Mouse (Mus musculus) MEL (cell line): Measurements from ENCODE around the gene Steap3. TPM values are rescaled to one million over a fixed set of nuclear protein-coding genes. Genes with fewer than 3 reads are reported as not detected.

Experiments
- DNase-seq: peaks from one replicate; pipeline ENCODE4 v3.0.0; 2011; ENCODE audit warnings: low read depth, low spot score
- H3K27ac ChIP-seq: 2 replicates; pipeline ENCODE4 v1.5.1; 2012; ENCODE audit warnings: low read depth, mild to moderate bottlenecking, control low read depth, low read length, moderate library complexity; ENCODE audit not compliant: control insufficient read depth
- H3K27me3 ChIP-seq, 2 experiments: fragments of 150-350 bp in 1 of 2; sonication (generic) in 1 of 2; 2 replicates each; pipeline ENCODE4 v1.6.1; 2012; ENCODE audit warnings: low read length in 2 of 2, mild to moderate bottlenecking in 2 of 2, improper control_type of control experiment in 1 of 2, moderate library complexity in 1 of 2; ENCODE audit not compliant: insufficient read depth in 2 of 2, control insufficient read depth in 1 of 2
- H3K36me3 ChIP-seq, 2 experiments: 2 replicates each; pipeline ENCODE4 v1.6.1; 2012 to 2014; ENCODE audit warnings: low read length in 2 of 2, improper control_type of control experiment in 1 of 2, inconsistent platforms in 1 of 2, mild to moderate bottlenecking in 1 of 2; ENCODE audit not compliant: insufficient read depth in 2 of 2, control insufficient read depth in 1 of 2
- H3K4me1 ChIP-seq, 2 experiments: fragments of 150-350 bp in 1 of 2; sonication (generic) in 1 of 2; 2 replicates each; pipeline ENCODE4 v1.6.1; 2012; ENCODE audit warnings: low read length in 2 of 2, improper control_type of control experiment in 1 of 2, mild to moderate bottlenecking in 1 of 2; ENCODE audit not compliant: insufficient read depth in 2 of 2, control insufficient read depth in 1 of 2
- H3K4me3 ChIP-seq, 2 experiments: fragments of 150-350 bp in 1 of 2; sonication (generic) in 1 of 2; 2 replicates each; pipeline ENCODE4 v1.5.1; 2012; ENCODE audit warnings: low read depth in 2 of 2, low read length in 2 of 2, mild to moderate bottlenecking in 2 of 2, moderate library complexity in 2 of 2, control low read depth in 1 of 2, improper control_type of control experiment in 1 of 2; ENCODE audit not compliant: control insufficient read depth in 1 of 2, insufficient read depth in 1 of 2
- H3K79me2 ChIP-seq: 2 replicates; pipeline ENCODE4 v1.6.1; 2012; ENCODE audit warnings: mild to moderate bottlenecking, low read length, moderate library complexity; ENCODE audit not compliant: control insufficient read depth, poor library complexity, insufficient read depth
- H3K9ac ChIP-seq: 2 replicates; pipeline ENCODE4 v1.6.1; 2012; ENCODE audit warnings: low read depth, mild to moderate bottlenecking, control low read depth, low read length, moderate library complexity; ENCODE audit not compliant: control insufficient read depth, poor library complexity, severe bottlenecking
- H3K9me3 ChIP-seq: fragments of 150-350 bp; sonication (generic); replicated peaks from 2 replicates; pipeline ENCODE4 v1.6.1; 2012; ENCODE audit warnings: mild to moderate bottlenecking, low read length, improper control_type of control experiment, moderate library complexity; ENCODE audit not compliant: insufficient read depth
- BHLHE40 ChIP-seq: IDR thresholded peaks from 2 replicates; pipeline ENCODE4 v1.6.1; 2012; ENCODE audit warnings: low read depth, mild to moderate bottlenecking, inconsistent platforms, low read length, improper control_type of control experiment, borderline replicate concordance
- CHD1 ChIP-seq: IDR thresholded peaks from 2 replicates; pipeline ENCODE4 v1.6.1; 2012; ENCODE audit warnings: low read depth, mild to moderate bottlenecking, inconsistent platforms, low read length, improper control_type of control experiment
- CHD2 ChIP-seq: IDR thresholded peaks from 2 replicates; pipeline ENCODE4 v1.6.1; 2011; ENCODE audit warnings: low read length, improper control_type of control experiment
- CTCF ChIP-seq, 3 experiments: IDR thresholded peaks in 2 of 3; conservative IDR thresholded peaks in 1 of 3; 2 replicates each; pipeline ENCODE4 v1.5.1; 2011 to 2012; ENCODE audit warnings: low read length in 3 of 3, low read depth in 2 of 3, mild to moderate bottlenecking in 2 of 3, improper control_type of control experiment in 1 of 3, inconsistent platforms in 1 of 3, mixed read lengths in 1 of 3, moderate library complexity in 1 of 3; ENCODE audit not compliant: control insufficient read depth in 1 of 3, insufficient read depth in 1 of 3, poor library complexity in 1 of 3, severe bottlenecking in 1 of 3
- E2F4 ChIP-seq: IDR thresholded peaks from 2 replicates; pipeline ENCODE4 v1.6.1; 2011; ENCODE audit warnings: low read depth, low read length, improper control_type of control experiment, borderline replicate concordance
- ELF1 ChIP-seq: IDR thresholded peaks from 2 replicates; pipeline ENCODE4 v1.6.1; 2014; ENCODE audit warnings: low read depth, mild to moderate bottlenecking, inconsistent platforms, low read length, improper control_type of control experiment, moderate library complexity
- EP300 ChIP-seq, 2 experiments: IDR thresholded peaks; 2 replicates each; pipeline ENCODE4 v1.6.1; 2011; ENCODE audit warnings: improper control_type of control experiment in 2 of 2, low read length in 2 of 2, low read depth in 1 of 2, mild to moderate bottlenecking in 1 of 2
- ETS1 ChIP-seq: IDR thresholded peaks from 2 replicates; pipeline ENCODE4 v1.6.1; 2012; ENCODE audit warnings: low read depth, mild to moderate bottlenecking, inconsistent platforms, low read length, improper control_type of control experiment, moderate library complexity
- GABPA ChIP-seq: IDR thresholded peaks from 2 replicates; pipeline ENCODE4 v1.6.1; 2012; ENCODE audit warnings: low read depth, mild to moderate bottlenecking, inconsistent platforms, low read length, improper control_type of control experiment, moderate library complexity
- GATA1 ChIP-seq: IDR thresholded peaks from 2 replicates; pipeline ENCODE4 v1.6.1; 2011; ENCODE audit warnings: low read depth, low read length, improper control_type of control experiment
- HCFC1 ChIP-seq: IDR thresholded peaks from 2 replicates; pipeline ENCODE4 v1.6.1; 2012; ENCODE audit warnings: low read depth, mild to moderate bottlenecking, inconsistent platforms, low read length, improper control_type of control experiment, moderate library complexity
- JUND ChIP-seq: IDR thresholded peaks from 2 replicates; pipeline ENCODE4 v1.6.1; 2011; ENCODE audit warnings: low read depth, mild to moderate bottlenecking, improper control_type of control experiment, low read length
- KAT2A ChIP-seq: conservative IDR thresholded peaks from 2 replicates; pipeline ENCODE4 v1.6.1; 2012; ENCODE audit warnings: low read depth, low read length, improper control_type of control experiment, inconsistent platforms
- MAFK ChIP-seq: IDR thresholded peaks from 2 replicates; pipeline ENCODE4 v1.6.1; 2011; ENCODE audit warnings: low read depth, mild to moderate bottlenecking, low read length, improper control_type of control experiment, borderline replicate concordance
- MAX ChIP-seq: IDR thresholded peaks from 2 replicates; pipeline ENCODE4 v1.6.1; 2011; ENCODE audit warnings: low read length, improper control_type of control experiment
- MAZ ChIP-seq: IDR thresholded peaks from 2 replicates; pipeline ENCODE4 v1.6.1; 2012; ENCODE audit warnings: low read depth, mild to moderate bottlenecking, inconsistent platforms, low read length, improper control_type of control experiment
- MEF2A ChIP-seq: IDR thresholded peaks from 2 replicates; pipeline ENCODE4 v1.6.1; 2014; ENCODE audit warnings: low read depth, mild to moderate bottlenecking, inconsistent platforms, low read length, improper control_type of control experiment; ENCODE audit not compliant: poor library complexity, insufficient replicate concordance, severe bottlenecking; ENCODE audit errors: extremely low read depth
- MXI1 ChIP-seq: IDR thresholded peaks from 2 replicates; pipeline ENCODE4 v1.6.1; 2011; ENCODE audit warnings: mild to moderate bottlenecking, low read depth, low read length, improper control_type of control experiment
- MYB ChIP-seq: IDR thresholded peaks from 2 replicates; pipeline ENCODE4 v1.6.1; 2011; ENCODE audit warnings: mild to moderate bottlenecking, low read depth, low read length, improper control_type of control experiment
- MYC ChIP-seq: IDR thresholded peaks from 2 replicates; pipeline ENCODE4 v1.6.1; 2011; ENCODE audit warnings: low read depth, mild to moderate bottlenecking, low read length, improper control_type of control experiment, moderate library complexity
- NRF1 ChIP-seq: IDR thresholded peaks from 2 replicates; pipeline ENCODE4 v1.6.1; 2014; ENCODE audit warnings: low read depth, mild to moderate bottlenecking, inconsistent platforms, low read length, improper control_type of control experiment, moderate library complexity; ENCODE audit not compliant: poor library complexity, insufficient read depth, severe bottlenecking
- POLR2A ChIP-seq, 2 experiments: IDR thresholded peaks; 2 replicates each; pipeline ENCODE4 v1.6.1; 2011 to 2012; ENCODE audit warnings: low read length in 2 of 2, mild to moderate bottlenecking in 2 of 2, control low read depth in 1 of 2, improper control_type of control experiment in 1 of 2, low read depth in 1 of 2, moderate library complexity in 1 of 2; ENCODE audit not compliant: control insufficient read depth in 1 of 2, insufficient read depth in 1 of 2, poor library complexity in 1 of 2
- POLR2AphosphoS2 ChIP-seq: IDR thresholded peaks from 2 replicates; pipeline ENCODE4 v1.6.1; 2011; ENCODE audit warnings: low read length, improper control_type of control experiment
- POLR2AphosphoS5 ChIP-seq: IDR thresholded peaks from 2 replicates; pipeline ENCODE4 v1.6.1; 2012; ENCODE audit warnings: low read depth, borderline replicate concordance, mild to moderate bottlenecking, inconsistent platforms, low read length, moderate library complexity, mixed read lengths
- RAD21 ChIP-seq: IDR thresholded peaks from 2 replicates; pipeline ENCODE4 v1.6.1; 2011; ENCODE audit warnings: mild to moderate bottlenecking, low read depth, low read length, improper control_type of control experiment
- RCOR1 ChIP-seq: IDR thresholded peaks from 2 replicates; pipeline ENCODE4 v1.6.1; 2012; ENCODE audit warnings: low read depth, mild to moderate bottlenecking, inconsistent platforms, low read length, improper control_type of control experiment
- SIN3A ChIP-seq: IDR thresholded peaks from 2 replicates; pipeline ENCODE4 v1.6.1; 2012; ENCODE audit warnings: low read length, improper control_type of control experiment, inconsistent platforms
- SMC3 ChIP-seq: IDR thresholded peaks from 2 replicates; pipeline ENCODE4 v1.6.1; 2011; ENCODE audit warnings: low read depth, low read length, improper control_type of control experiment
- TBP ChIP-seq: IDR thresholded peaks from 2 replicates; pipeline ENCODE4 v1.8.0; 2011; ENCODE audit warnings: low read depth, low read length, improper control_type of control experiment
- TCF12 ChIP-seq: IDR thresholded peaks from 2 replicates; pipeline ENCODE4 v1.6.1; 2014; ENCODE audit warnings: low read depth, mild to moderate bottlenecking, inconsistent platforms, low read length, improper control_type of control experiment, moderate library complexity
- UBTF ChIP-seq: IDR thresholded peaks from 2 replicates; pipeline ENCODE4 v1.6.1; 2012; ENCODE audit warnings: low read depth, mild to moderate bottlenecking, inconsistent platforms, low read length, improper control_type of control experiment, moderate library complexity, borderline replicate concordance; ENCODE audit not compliant: insufficient read depth
- USF1 ChIP-seq: IDR thresholded peaks from 2 replicates; pipeline ENCODE4 v1.6.1; 2014; ENCODE audit warnings: low read depth, mild to moderate bottlenecking, inconsistent platforms, low read length, improper control_type of control experiment, moderate library complexity
- USF2 ChIP-seq, 2 experiments: IDR thresholded peaks; 2 replicates each; pipeline ENCODE4 v1.6.1; 2011 to 2012; ENCODE audit warnings: improper control_type of control experiment in 2 of 2, low read length in 2 of 2, borderline replicate concordance in 1 of 2, inconsistent platforms in 1 of 2, low read depth in 1 of 2, mild to moderate bottlenecking in 1 of 2; ENCODE audit not compliant: insufficient read depth in 1 of 2
- ZC3H11A ChIP-seq: IDR thresholded peaks from 2 replicates; pipeline ENCODE4 v1.6.1; 2012; ENCODE audit warnings: low read depth, mild to moderate bottlenecking, inconsistent platforms, low read length, improper control_type of control experiment
- ZKSCAN1 ChIP-seq: IDR thresholded peaks from 2 replicates; pipeline ENCODE4 v1.6.1; 2012; ENCODE audit warnings: low read depth, mild to moderate bottlenecking, inconsistent platforms, low read length, improper control_type of control experiment, moderate library complexity
- ZMIZ1 ChIP-seq: IDR thresholded peaks from 2 replicates; pipeline ENCODE4 v1.6.1; 2012; ENCODE audit warnings: low read depth, mild to moderate bottlenecking, inconsistent platforms, low read length, improper control_type of control experiment, moderate library complexity
- ZNF384 ChIP-seq: IDR thresholded peaks from 2 replicates; pipeline ENCODE4 v1.6.1; 2012; ENCODE audit warnings: low read depth, mild to moderate bottlenecking, inconsistent platforms, low read length, improper control_type of control experiment
- polyA plus RNA-seq, 2 experiments: library from polyadenylated mRNA; stranded (reverse) in 1 of 2; unstranded in 1 of 2; fragments of >175 nt in 1 of 2; fragments of >200 nt in 1 of 2; gene quantifications; 2 replicates each; pipeline versions ENCODE4 v1.2.1 to v1.2.4; 2012; ENCODE audit warnings: low replicate concordance in 2 of 2, low read depth in 1 of 2; ENCODE audit not compliant: insufficient read length in 2 of 2, insufficient read depth in 1 of 2, missing spikeins in 1 of 2
- total RNA-seq: library from RNA; depleted of rRNA; stranded (reverse); fragments of 300-350 nt; gene quantifications from 2 replicates; pipeline ENCODE4 v1.2.3, GENCODE M21; 2012

Gene Steap3
- total and polyA plus RNA-seq, 3 experiments, result 50.2 to 101 (median 98.2) TPM

DNA sequence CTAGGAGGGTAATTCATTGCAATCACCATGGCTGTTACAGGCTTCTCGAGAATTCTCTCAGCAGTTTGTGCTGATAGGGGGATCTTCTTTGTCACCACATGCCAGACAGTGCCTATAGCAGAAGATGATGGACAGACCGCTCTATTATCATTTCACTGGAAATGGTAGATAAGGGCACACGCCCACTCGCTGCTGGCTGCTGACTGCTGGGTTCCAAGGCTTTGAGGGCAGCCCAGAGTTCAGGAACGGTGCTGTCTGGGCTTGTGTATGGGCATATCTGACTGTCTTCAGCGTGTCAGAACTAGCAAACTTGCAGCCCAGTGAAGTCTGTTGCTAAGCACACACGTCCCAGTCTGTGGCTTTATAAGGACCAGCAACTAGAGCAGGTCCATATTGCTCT, 13.3 kb downstream of the Steap3 start:
- Histone ChIP-seq H3K27me3 (no peaks in the 10 kb centered on the region), H3K4me1 (peaks cover 18 to 66% of the 10 kb centered on the region in 2 experiments), H3K79me2 (peaks cover 55% of the 10 kb centered on the region), H3K27ac (peak overlapping the region; percentile 99), H3K9ac (peak overlapping the region; percentile 78), H3K36me3 (peaks cover 0 to 58% of the 10 kb centered on the region in 2 experiments; a peak in 2 of 4 replicates), H3K4me3 (peak overlapping the region; percentile 64 to 79; a peak in 3 of 4 replicates), H3K9me3 (no peaks in the 10 kb centered on the region)
- peak; percentile 94 for DNase-seq
- TF ChIP-seq CHD1 (no peak), ETS1 (peak; percentile 90), MAFK (no peak), POLR2AphosphoS2 (no peak; the same call in 1 of the 2 replicates), SIN3A (peak; percentile 92), SMC3 (no peak), ELF1 (no peak; the same call in 1 of the 2 replicates), MAZ (0 out of 2 replicates have a peak, but pooled peaks have one; percentile 19), NRF1 (no peak), E2F4 (no peak), EP300 (IDR thresholded peaks at IDR 0.05; ENCODE audit: low read depth in 1 of 2, low read length in 2 of 2) (peak; percentile 91 to 98), BHLHE40 (no peak), ZMIZ1 (0 out of 2 replicates have a peak, but pooled peaks have one; percentile 38), MAX (peak; percentile 62), ZC3H11A (no peak), MEF2A (no peak), JUND (no peak), CHD2 (no peak), MXI1 (peak; percentile 85), MYC (peak; percentile 53; the same call in 1 of the 2 replicates), RCOR1 (0 out of 2 replicates have a peak, but pooled peaks have one; percentile 33), KAT2A (no peak), USF2 (IDR thresholded peaks at IDR 0.05; ENCODE audit: borderline replicate concordance in 1 of 2, insufficient read depth in 1 of 2, low read depth in 1 of 2, low read length in 2 of 2) (no peak), TCF12 (peak; percentile 95), HCFC1 (no peak), CTCF (IDR thresholded peaks at IDR 0.05 in 2 of 3, conservative IDR thresholded peaks at IDR 0.05 in 1 of 3; ENCODE audit: control insufficient read depth in 1 of 3, insufficient read depth in 1 of 3, low read depth in 2 of 3, low read length in 3 of 3, poor library complexity in 1 of 3, severe bottlenecking in 1 of 3) (no peak), MYB (peak; percentile 52; the same call in 1 of the 2 replicates), GATA1 (peak; percentile 98), UBTF (no peak), USF1 (no peak), TBP (peak; percentile 54), POLR2A (IDR thresholded peaks at IDR 0.05; ENCODE audit: control insufficient read depth in 1 of 2, insufficient read depth in 1 of 2, low read depth in 1 of 2, low read length in 2 of 2, poor library complexity in 1 of 2) (peak in 1 of 2 experiments; percentile 60; a peak in 1 of 4 replicates), POLR2AphosphoS5 (no peak), ZKSCAN1 (no peak), GABPA (no peak), ZNF384 (no peak), RAD21 (no peak)
